Mouse (Mus musculus): ENCODE measurements around the gene Gsg1l.

DNA sequence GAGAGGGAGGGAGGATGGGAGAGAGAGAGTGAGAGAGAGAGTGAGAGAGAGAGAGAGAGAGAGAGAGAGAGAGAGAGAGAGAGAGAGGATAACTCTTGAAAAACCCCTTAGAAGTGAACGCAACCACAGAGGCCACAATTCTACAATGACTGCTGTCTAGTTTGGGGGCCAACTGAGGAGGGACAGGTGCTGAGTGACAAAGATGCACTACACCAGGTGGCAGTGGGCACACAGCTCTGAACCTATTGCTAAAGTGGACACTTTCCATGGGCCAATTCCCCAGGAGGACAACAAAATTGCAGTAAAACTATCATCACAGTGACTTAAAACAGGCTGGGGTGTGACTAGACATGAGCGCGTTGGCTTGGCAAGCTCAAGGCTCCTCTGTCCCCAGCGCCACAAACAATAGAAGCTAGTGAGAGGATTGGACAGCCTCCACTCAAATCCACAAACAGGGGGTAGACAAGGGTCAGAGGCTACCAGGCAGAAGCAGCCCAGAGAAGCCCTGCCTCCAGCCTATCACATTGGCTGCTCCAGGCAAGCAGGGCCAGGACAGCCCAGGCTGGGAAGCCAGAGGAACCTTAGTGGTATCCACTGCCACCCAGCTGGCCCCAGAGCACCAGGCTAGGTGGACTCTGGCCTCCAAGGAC is 73.9 kb downstream of the Gsg1l start:
- TF ChIP-seq CTCF (IDR thresholded peaks at IDR 0.05; ENCODE audit: insufficient read depth, low read length): no peak
- TF ChIP-seq POLR2A (IDR thresholded peaks at IDR 0.05; ENCODE audit: borderline replicate concordance, extremely low read depth, low read depth, low read length): no peak
